Mouse (Mus musculus) mammary gland, adult 2 months (tissue): Measurements from ENCODE around the gene Hist1h2bf. TPM values are rescaled to one million over a fixed set of nuclear protein-coding genes. Genes with fewer than 3 reads are reported as not detected.

Experiments used
- polyA plus RNA-seq: library from polyadenylated mRNA; depleted of rRNA; stranded (reverse); fragments of >200 nt; gene quantifications from 2 replicates; pipeline ENCODE4 v1.2.3, GENCODE M21; 2012; ENCODE audit warnings: low replicate concordance; rRNA removed

Gene Hist1h2bf
- polyA plus RNA-seq, 1 experiment, result 4.0 TPM

Other genes with a start within 250 kb of the Hist1h2bf start
- gene Zfp322a, start 205.0 kb downstream of the Hist1h2bf start, polyA plus RNA-seq, result 0.82 and 2.2 TPM in 2 replicates
- 1.8 and 2.7 TPM in 2 replicates for gene Abt1, start 150.3 kb downstream of the Hist1h2bf start, polyA plus RNA-seq
- gene Btn1a1, start 108.3 kb downstream of the Hist1h2bf start, polyA plus RNA-seq, result 7.6 and 14.7 TPM in 2 replicates
- 0.22 TPM in 1 of 2 replicates, not detected in the other for gene Btn2a2, start 85.3 kb downstream of the Hist1h2bf start, polyA plus RNA-seq
- gene Hist1h4h, start 43.1 kb downstream of the Hist1h2bf start, polyA plus RNA-seq, result 38.0 and 58.7 TPM in 2 replicates
- 11.2 and 126 TPM in 2 replicates for gene Hist1h2af, start 40.3 kb downstream of the Hist1h2bf start, polyA plus RNA-seq
- 5.9 and 13.3 TPM in 2 replicates for gene Hist1h3g, start 38.8 kb downstream of the Hist1h2bf start, polyA plus RNA-seq
- gene Hist1h2bh, start 30.8 kb downstream of the Hist1h2bf start, polyA plus RNA-seq, result 0.78 and 1.9 TPM in 2 replicates
- 1.0 and 5.4 TPM in 2 replicates for gene Hist1h3f, start 30.1 kb downstream of the Hist1h2bf start, polyA plus RNA-seq
- 2.2 and 6.6 TPM in 2 replicates for gene Hist1h4f, start 22.5 kb downstream of the Hist1h2bf start, polyA plus RNA-seq
- 0.13 and 0.16 TPM in 2 replicates for gene Hist1h1d, start 20.9 kb downstream of the Hist1h2bf start, polyA plus RNA-seq
- 6.4 and 27.3 TPM in 2 replicates for gene Hist1h3e, start 11.8 kb downstream of the Hist1h2bf start, polyA plus RNA-seq
- 1.2 and 9.3 TPM in 2 replicates for gene Hist1h2ae, start 3.0 kb downstream of the Hist1h2bf start, polyA plus RNA-seq
- gene Hist1h2bg, start 2.8 kb downstream of the Hist1h2bf start, polyA plus RNA-seq, result 13.0 and 31.0 TPM in 2 replicates
- gene Hist1h2ad, start 185 bp upstream of the Hist1h2bf start, polyA plus RNA-seq, result 0.65 and 4.8 TPM in 2 replicates
- 4.1 and 8.7 TPM in 2 replicates for gene Hist1h3d, start 1.6 kb upstream of the Hist1h2bf start, polyA plus RNA-seq
- 5.3 and 12.9 TPM in 2 replicates for gene Hist1h4d, start 7.4 kb upstream of the Hist1h2bf start, polyA plus RNA-seq
- gene Hist1h2be, start 46.9 kb upstream of the Hist1h2bf start, polyA plus RNA-seq, result 3.1 and 3.9 TPM in 2 replicates
- gene Hist1h1e, start 48.4 kb upstream of the Hist1h2bf start, polyA plus RNA-seq, result 1.8 and 2.0 TPM in 2 replicates
- 0.23 and 1.3 TPM in 2 replicates for gene Hist1h2ac, start 109.8 kb upstream of the Hist1h2bf start, polyA plus RNA-seq
- gene Hist1h2bc, start 110.0 kb upstream of the Hist1h2bf start, polyA plus RNA-seq, result 185 and 224 TPM in 2 replicates
- not detected in 2 replicates for gene Hist1h1t, start 121.6 kb upstream of the Hist1h2bf start, polyA plus RNA-seq
- 2.4 and 6.0 TPM in 2 replicates for gene Hist1h4c, start 124.3 kb upstream of the Hist1h2bf start, polyA plus RNA-seq
- gene Hfe, start 136.7 kb upstream of the Hist1h2bf start, polyA plus RNA-seq, result 28.3 and 37.4 TPM in 2 replicates
- gene Hist1h1c, start 164.6 kb upstream of the Hist1h2bf start, polyA plus RNA-seq, result 45.0 and 48.4 TPM in 2 replicates
- 2.4 and 16.2 TPM in 2 replicates for gene Hist1h3c, start 171.4 kb upstream of the Hist1h2bf start, polyA plus RNA-seq
- 3.7 and 13.5 TPM in 2 replicates for gene Hist1h2bb, start 172.5 kb upstream of the Hist1h2bf start, polyA plus RNA-seq
- gene Hist1h2ab, start 176.9 kb upstream of the Hist1h2bf start, polyA plus RNA-seq, result 1.0 and 14.9 TPM in 2 replicates
- gene Hist1h3b, start 178.1 kb upstream of the Hist1h2bf start, polyA plus RNA-seq, result 4.0 and 16.0 TPM in 2 replicates
- 1.3 and 6.8 TPM in 2 replicates for gene Hist1h4b, start 182.8 kb upstream of the Hist1h2bf start, polyA plus RNA-seq
- 1.6 and 6.5 TPM in 2 replicates for gene Hist1h4a, start 187.0 kb upstream of the Hist1h2bf start, polyA plus RNA-seq
- gene Hist1h3a, start 188.2 kb upstream of the Hist1h2bf start, polyA plus RNA-seq, result 3.1 and 16.8 TPM in 2 replicates
- gene Hist1h1a, start 189.5 kb upstream of the Hist1h2bf start, polyA plus RNA-seq, result 0.47 TPM in 1 of 2 replicates, not detected in the other
- gene Trim38, start 195.7 kb upstream of the Hist1h2bf start, polyA plus RNA-seq, result 0.10 TPM in 1 of 2 replicates, not detected in the other
- gene Slc17a2, start 232.8 kb upstream of the Hist1h2bf start, polyA plus RNA-seq, result 0.25 TPM in 1 of 2 replicates, not detected in the other